Mouse (Mus musculus): ENCODE measurements around the gene Vmn1r13.
"Not testable (repeated sequence)": the region's sequence is repeated elsewhere in the genome, so short reads cannot be mapped to it uniquely, and the experiment has no call there.

Vmn1r13 gene

DNA sequence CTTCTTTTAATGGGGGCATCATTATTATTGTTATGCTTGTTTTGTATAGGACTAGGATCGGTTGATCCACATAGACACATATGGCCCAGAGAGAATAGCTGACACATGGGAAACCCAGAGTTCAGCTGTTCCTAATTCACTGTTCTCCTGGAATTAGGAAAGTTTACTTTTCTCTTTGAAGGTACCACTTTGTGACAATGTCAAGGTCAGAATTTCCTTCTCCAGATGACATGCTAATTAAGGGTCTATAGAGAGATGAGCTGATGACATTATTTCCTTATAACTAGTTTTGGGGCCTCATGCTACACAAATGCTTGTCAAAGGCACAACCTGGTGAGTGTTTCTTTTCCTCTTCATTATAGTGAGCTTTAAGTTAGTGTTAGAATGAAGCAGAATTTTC, at the start of gene Vmn1r13:
TSS of gene Vmn1r13 (plus strand) at position 301 of the 400 bp plus-strand sequence.
- in situ Hi-C loops (cut with MboI, MseI), result not testable (repeated sequence)

DNA sequence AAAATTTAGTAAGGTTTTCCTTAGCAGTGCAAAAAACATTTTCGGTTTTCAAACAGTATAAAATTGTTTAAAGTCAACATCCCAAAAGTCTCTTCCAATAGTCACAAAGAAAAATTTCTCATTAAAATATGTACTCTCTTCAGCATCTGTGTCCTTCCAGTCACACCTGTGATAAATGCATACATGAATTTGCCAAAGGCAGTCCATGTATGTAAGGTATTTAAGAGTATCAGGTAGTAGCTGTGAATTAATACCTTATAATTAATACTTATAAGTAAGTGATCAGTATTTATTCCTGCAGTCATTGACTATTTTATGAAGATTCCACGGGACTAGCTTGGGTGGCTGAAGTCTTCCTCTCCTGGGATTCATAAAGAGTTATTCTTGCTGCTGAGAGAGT, 46.5 kb upstream of the Vmn1r13 start, which contains the start of gene Vmn1r12:
TSS of gene Vmn1r12 (plus strand) at position 301 of the 400 bp plus-strand sequence.
- in situ Hi-C loops (cut with MboI, MseI), result no loop called here

DNA sequence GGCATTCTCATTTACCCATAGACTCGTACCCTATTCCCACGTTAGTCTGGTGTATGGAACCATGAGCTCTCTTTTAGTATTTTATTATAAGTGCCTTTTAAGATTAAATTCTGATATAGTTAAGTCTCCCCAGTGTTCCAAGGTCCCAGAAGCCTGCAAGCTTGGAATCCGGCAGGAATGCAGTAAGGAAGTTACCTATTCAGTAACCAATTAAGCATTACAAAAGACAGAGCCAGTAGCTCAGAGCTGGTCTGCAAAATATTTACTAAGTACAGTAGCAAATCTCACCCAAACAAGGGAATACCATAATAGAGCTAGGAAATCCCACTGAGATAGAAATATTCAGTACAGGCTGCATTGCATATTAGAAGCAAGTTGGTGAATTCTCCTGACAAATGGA, 13.1 kb upstream of the Vmn1r13 start:
- in situ Hi-C loops (cut with MboI, MseI), result not testable (repeated sequence)

DNA sequence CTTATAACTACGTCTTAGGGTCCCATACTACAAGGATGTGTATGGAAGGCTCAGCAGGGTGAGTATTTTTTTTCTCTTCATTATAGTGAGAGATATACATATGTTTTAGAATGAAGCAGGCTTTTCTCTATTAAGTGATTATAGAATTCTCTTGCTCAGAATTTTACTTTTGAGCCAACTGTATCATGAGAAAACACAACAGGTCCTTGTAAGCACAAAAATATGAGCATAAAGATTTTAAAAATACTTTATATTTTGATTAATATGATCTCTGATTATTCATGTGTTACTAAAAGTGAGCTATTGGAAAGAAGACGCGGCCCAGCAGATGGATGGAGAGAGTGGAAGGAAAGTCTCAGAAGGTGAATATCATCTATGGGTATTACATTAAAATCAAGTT, 28.3 kb downstream of the Vmn1r13 start, which contains the start of gene Vmn1r14:
TSS of gene Vmn1r14 (plus strand) at position 301 of the 400 bp plus-strand sequence.
- in situ Hi-C loops (cut with MboI, MseI), result no loop called here

DNA sequence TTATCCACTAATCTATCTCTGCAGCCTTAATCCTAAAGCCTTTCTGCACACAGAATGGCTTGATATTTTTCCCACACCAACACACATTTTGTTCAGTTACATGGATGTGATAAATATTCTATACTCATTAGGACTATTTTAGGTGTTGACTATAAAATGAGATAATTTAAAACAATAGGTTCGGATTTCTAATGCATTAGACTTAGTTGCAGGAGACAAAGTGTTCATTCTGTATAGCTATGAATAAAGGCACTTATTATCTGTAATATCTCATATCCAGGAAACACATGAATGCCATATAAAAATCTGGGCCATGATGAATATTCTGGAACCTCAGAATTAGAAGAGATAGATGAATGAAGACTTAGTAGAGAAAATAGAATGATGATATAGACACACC, 54.6 kb downstream of the Vmn1r13 start, which contains the start of gene Vmn1r15:
TSS of gene Vmn1r15 (plus strand) at position 301 of the 400 bp plus-strand sequence.
- in situ Hi-C loops (cut with MboI, MseI), result no loop called here

DNA sequence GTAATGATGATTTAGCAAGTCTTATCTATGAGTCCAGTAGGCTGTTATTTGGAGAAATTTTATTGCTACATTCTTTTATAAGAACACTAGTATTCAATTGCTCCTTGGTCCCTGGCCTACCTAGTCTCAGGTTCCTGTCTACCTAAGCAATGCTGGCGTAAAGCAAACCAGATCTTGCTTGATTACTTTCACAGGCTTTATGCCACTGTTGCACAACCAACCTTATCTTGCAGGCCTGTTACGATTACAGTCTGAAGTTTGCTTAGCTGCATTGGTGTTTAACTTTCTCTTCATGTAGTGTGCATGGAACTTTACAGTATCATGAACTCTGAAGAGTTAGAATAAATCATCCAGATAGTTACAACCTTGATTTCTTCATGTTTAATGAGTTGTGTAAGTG, 57.9 kb downstream of the Vmn1r13 start:
- in situ Hi-C loops (cut with MboI, MseI), result no loop called here
